Mouse (Mus musculus): ENCODE results near the gene Agbl4.

- 0 out of 2 replicates have a peak, but pooled peaks have one; percentile 17 for TF ChIP-seq POLR2A (IDR thresholded peaks at IDR 0.05; ENCODE audit: extremely low read depth, insufficient read depth, low read length)
- TF ChIP-seq CTCF (IDR thresholded peaks at IDR 0.05; ENCODE audit: extremely low read depth, insufficient read depth, low read length), result no peak
Measured at GRCm38 (mm10) chr4:110397618-110398045, at the start of gene Agbl4.

Data from cortical plate, adult 2 months (tissue).